Mouse (Mus musculus) kidney, embryonic 15.5 days (tissue): ENCODE results near the gene Stat2. TPM values are rescaled to one million over a fixed set of nuclear protein-coding genes. Genes with fewer than 3 reads are reported as not detected.

Experiments used
- ATAC-seq: fragments of 200-750 bp; cut with Nextera tagmentation; replicated peaks from 2 replicates; pipeline ENCODE4 v1.8.0; 2017; ENCODE audit warnings: moderate TSS enrichment; ENCODE audit not compliant: low FRiP score
- H3K27ac ChIP-seq: fragments of 300-500 bp; sonication (generic); 2 replicates; pipeline ENCODE4 v1.5.1; 2015; ENCODE audit warnings: mild to moderate bottlenecking, inconsistent platforms
- H3K27me3 ChIP-seq: fragments of 300-500 bp; sonication (generic); 2 replicates; pipeline ENCODE4 v1.6.1; 2015; ENCODE audit warnings: inconsistent platforms
- H3K36me3 ChIP-seq: fragments of 300-500 bp; sonication (generic); 2 replicates; pipeline ENCODE4 v1.6.1; 2015; ENCODE audit warnings: inconsistent platforms
- H3K4me1 ChIP-seq: fragments of 300-500 bp; sonication (generic); 2 replicates; pipeline ENCODE4 v1.6.1; 2015; ENCODE audit warnings: inconsistent platforms
- H3K4me2 ChIP-seq: fragments of 300-500 bp; sonication (generic); 2 replicates; pipeline ENCODE4 v1.6.1; 2015; ENCODE audit warnings: moderate library complexity, mild to moderate bottlenecking, inconsistent platforms
- H3K4me3 ChIP-seq: fragments of 300-500 bp; sonication (generic); replicated peaks from 2 replicates; pipeline ENCODE4 v1.5.1; 2015; ENCODE audit warnings: mild to moderate bottlenecking, inconsistent platforms
- H3K9ac ChIP-seq: fragments of 300-500 bp; sonication (generic); 2 replicates; pipeline ENCODE4 v1.6.1; 2015; ENCODE audit warnings: mild to moderate bottlenecking, inconsistent platforms
- H3K9me3 ChIP-seq: fragments of 300-500 bp; sonication (generic); replicated peaks from 2 replicates; pipeline ENCODE4 v1.6.1; 2016; ENCODE audit warnings: inconsistent platforms
- WGBS: fragments of 180-500 bp; shearing (Covaris S2); methylation state at CpG from one replicate; pipeline ENCODE4 v1.1.7; 2015; ENCODE audit warnings: mixed read lengths; 5-methylcytosine and 5-hydroxymethylcytosine counted together
- polyA plus RNA-seq: library from polyadenylated mRNA; unstranded; fragments of >200 nt; fragmentation: Nextera tagmentation; extraction: Ambion mirVana; gene quantifications from 2 replicates; pipeline ENCODE4 v1.2.1, GENCODE M21; 2015

The Stat2 gene
- 11.8 and 14.2 TPM in 2 replicates for polyA plus RNA-seq

GRCm38 (mm10) chr10:128270287-128270841 lies at the start of gene Stat2:
Gene Stat2 (plus strand): TSS chr10:128270559.
- H3K9ac ChIP-seq = peak within 1 kb of the TSS; percentile 67
- no peaks in the 10 kb centered on the region for H3K36me3 ChIP-seq
- peak; percentile 100 for ATAC-seq
- peaks cover 12% of the 10 kb centered on the region; the same call in 1 of the 2 replicates for H3K4me1 ChIP-seq
- H3K9me3 ChIP-seq = no peaks in the 10 kb centered on the region
- no peaks in the 10 kb centered on the region for H3K27me3 ChIP-seq
- under 1% methylated on average over 43 of the region's 43 CpGs for WGBS
- H3K4me3 ChIP-seq = peak within 1 kb of the TSS; percentile 76
- H3K4me2 ChIP-seq = peak within 1 kb of the TSS; percentile 77
- peak within 1 kb of the TSS; percentile 78 for H3K27ac ChIP-seq

- Histone ChIP-seq H3K4me1 (no peaks in the 10 kb centered on the region), H3K9ac (no peak overlapping the region), H3K27ac (no peak overlapping the region), H3K4me3 (no peak overlapping the region), H3K9me3 (no peaks in the 10 kb centered on the region), H3K4me2 (no peak overlapping the region), H3K27me3 (no peaks in the 10 kb centered on the region), H3K36me3 (no peaks in the 10 kb centered on the region)
- ATAC-seq = no peak
- 48% methylated on average over 16 of the region's 16 CpGs for WGBS
Measured at GRCm38 (mm10) chr10:128221533-128222286, 48.6 kb upstream of the Stat2 start.

DNA sequence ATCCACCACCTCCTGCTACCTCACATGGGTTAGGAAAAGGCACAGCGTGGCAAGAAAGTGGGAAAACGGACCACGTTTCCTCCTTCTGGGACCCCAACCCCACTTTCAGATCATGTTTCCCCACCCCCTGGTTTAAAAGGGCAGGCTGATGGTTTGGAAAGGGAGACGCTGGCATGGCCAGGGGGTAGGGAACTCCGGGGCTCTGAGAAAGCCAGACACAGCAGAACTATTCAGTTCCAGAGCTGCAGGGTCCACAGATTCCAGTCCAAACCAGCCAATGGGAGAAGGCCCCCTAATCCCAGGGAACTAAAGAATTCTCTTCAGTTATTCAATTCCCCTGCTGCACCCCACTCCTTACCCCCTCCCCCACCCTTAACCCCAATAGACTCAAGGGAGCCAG lies 45.3 kb upstream of the Stat2 start:
- Histone ChIP-seq H3K27ac (no peak overlapping the region), H3K4me1 (no peaks in the 10 kb centered on the region), H3K9ac (no peak overlapping the region), H3K36me3 (no peaks in the 10 kb centered on the region), H3K4me2 (no peak overlapping the region), H3K27me3 (no peaks in the 10 kb centered on the region), H3K4me3 (no peak overlapping the region), H3K9me3 (no peaks in the 10 kb centered on the region)
- 55% methylated on average over 5 of the region's 5 CpGs for WGBS
- ATAC-seq = no peak

DNA sequence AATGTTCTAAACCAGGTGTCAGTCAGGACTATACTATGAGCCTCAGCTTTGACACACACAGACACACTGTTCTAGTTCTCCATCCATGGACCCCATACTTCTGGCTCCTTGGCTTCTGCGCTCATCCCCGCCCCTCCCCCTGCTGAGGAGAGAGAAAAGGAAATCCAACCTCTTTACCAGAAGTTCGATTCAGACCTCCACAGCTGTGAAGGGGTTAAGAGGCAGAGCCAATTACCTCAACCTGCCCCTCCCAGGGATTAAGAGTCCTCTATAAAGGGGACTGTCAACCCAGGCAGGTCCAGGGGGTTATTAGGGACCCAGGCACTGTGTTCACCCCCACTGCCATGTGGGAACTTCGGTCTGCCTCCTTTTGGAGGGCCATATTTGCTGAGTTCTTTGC lies 44.8 kb upstream of the Stat2 start, which contains the start of gene Mip:
TSS of gene Mip (plus strand) at position 301 of the 400 bp plus-strand sequence.
- Histone ChIP-seq H3K4me2 (no peak within 1 kb of the TSS), H3K4me1 (peaks cover under 1% of the 10 kb centered on the region; the same call in 1 of the 2 replicates), H3K9ac (no peak within 1 kb of the TSS), H3K9me3 (no peaks in the 10 kb centered on the region), H3K4me3 (no peak within 1 kb of the TSS), H3K27ac (no peak within 1 kb of the TSS), H3K27me3 (no peaks in the 10 kb centered on the region), H3K36me3 (no peaks in the 10 kb centered on the region)
- no peak for ATAC-seq
- WGBS = 54% methylated on average over 4 of the region's 4 CpGs

DNA sequence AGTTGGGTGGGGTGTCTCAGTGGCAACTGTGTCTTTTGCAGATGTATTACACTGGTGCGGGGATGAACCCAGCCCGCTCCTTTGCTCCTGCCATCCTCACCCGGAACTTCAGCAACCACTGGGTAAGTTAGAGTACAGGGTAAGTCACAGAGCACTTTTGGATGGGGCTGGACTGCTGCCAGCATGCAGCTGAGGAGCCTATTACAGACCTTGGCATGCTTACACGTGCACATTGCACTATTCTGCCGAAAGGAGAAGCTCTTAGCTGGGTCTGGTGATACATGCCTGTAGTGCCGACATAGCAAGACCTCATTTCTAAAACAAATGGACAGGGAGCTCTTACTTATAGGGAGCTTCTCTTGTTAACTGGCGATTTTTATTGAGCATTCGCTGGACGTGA lies 42.8 kb upstream of the Stat2 start:
- Histone ChIP-seq H3K27me3 (no peaks in the 10 kb centered on the region), H3K4me2 (no peak overlapping the region), H3K9me3 (no peaks in the 10 kb centered on the region), H3K36me3 (no peaks in the 10 kb centered on the region), H3K27ac (no peak overlapping the region), H3K9ac (no peak overlapping the region), H3K4me1 (peaks cover 10% of the 10 kb centered on the region; the same call in 1 of the 2 replicates), H3K4me3 (no peak overlapping the region)
- 81% methylated on average over 9 of the region's 9 CpGs for WGBS
- no peak for ATAC-seq

DNA sequence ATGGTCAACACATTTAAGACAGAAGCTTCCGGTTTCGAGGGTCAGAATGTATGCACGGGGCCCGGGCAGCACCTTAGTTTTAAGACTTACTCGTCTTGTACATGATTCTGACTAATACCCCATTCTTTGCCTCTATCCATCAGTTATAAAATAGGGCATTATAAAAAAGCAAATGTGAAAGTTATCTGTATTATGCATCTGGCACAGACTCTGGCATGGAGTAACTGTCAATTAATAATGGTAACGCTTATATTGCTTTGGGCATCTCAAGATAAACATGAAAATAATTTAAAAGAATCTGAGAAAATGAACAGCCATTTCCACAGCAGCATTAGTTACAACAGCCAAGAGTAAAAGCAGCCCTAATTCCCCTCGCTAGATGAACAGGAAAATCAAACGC lies 42.4 kb upstream of the Stat2 start:
- no peak overlapping the region for H3K9ac ChIP-seq
- H3K9me3 ChIP-seq = no peaks in the 10 kb centered on the region
- H3K4me3 ChIP-seq = no peak overlapping the region
- H3K27me3 ChIP-seq = no peaks in the 10 kb centered on the region
- ATAC-seq = no peak
- H3K36me3 ChIP-seq = no peaks in the 10 kb centered on the region
- H3K4me1 ChIP-seq = peaks cover 13% of the 10 kb centered on the region
- no peak overlapping the region for H3K27ac ChIP-seq
- no peak overlapping the region for H3K4me2 ChIP-seq
- WGBS = 89% methylated on average over 8 of the region's 8 CpGs

DNA sequence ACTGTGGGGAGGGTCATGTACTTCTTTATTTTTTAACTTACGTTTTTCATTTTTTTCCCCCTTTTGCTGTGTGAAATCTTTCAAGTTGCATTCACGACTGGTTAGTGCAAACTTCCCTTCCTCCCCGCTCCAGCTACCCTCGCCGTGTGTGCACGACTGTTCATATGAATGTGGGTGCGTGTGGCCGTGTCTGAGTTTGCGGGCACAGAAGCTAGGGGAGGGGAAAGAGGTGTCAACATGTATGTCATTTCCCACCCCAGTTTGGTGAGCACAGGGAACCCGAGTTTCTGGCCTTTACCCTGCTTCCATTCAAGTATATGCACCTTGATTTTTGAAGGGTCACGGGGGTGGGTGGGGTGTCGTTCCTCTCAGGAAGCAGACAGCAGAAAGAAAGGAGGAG lies 39.8 kb upstream of the Stat2 start:
- H3K27me3 ChIP-seq = no peaks in the 10 kb centered on the region
- peak overlapping the region; percentile 93; the same call in 1 of the 2 replicates for H3K27ac ChIP-seq
- H3K4me3 ChIP-seq = no peak overlapping the region; the same call in 1 of the 2 replicates
- H3K9me3 ChIP-seq = no peaks in the 10 kb centered on the region
- peak overlapping the region; percentile 81; the same call in 1 of the 2 replicates for H3K4me2 ChIP-seq
- H3K9ac ChIP-seq = no peak overlapping the region
- no peak for ATAC-seq
- peaks cover 28% of the 10 kb centered on the region for H3K4me1 ChIP-seq
- 59% methylated on average over 12 of the region's 12 CpGs for WGBS
- H3K36me3 ChIP-seq = no peaks in the 10 kb centered on the region

GRCm38 (mm10) chr10:128231146-128231545 lies 39.2 kb upstream of the Stat2 start:
- ATAC-seq = no peak
- H3K36me3 ChIP-seq = no peaks in the 10 kb centered on the region
- peak overlapping the region; percentile 81 for H3K4me2 ChIP-seq
- H3K9me3 ChIP-seq = no peaks in the 10 kb centered on the region
- 6% methylated on average over 5 of the region's 5 CpGs for WGBS
- H3K27ac ChIP-seq = peak overlapping the region; percentile 93
- peak overlapping the region; percentile 88 for H3K9ac ChIP-seq
- peak overlapping the region; percentile 66 for H3K4me3 ChIP-seq
- no peaks in the 10 kb centered on the region for H3K27me3 ChIP-seq
- peaks cover 28% of the 10 kb centered on the region for H3K4me1 ChIP-seq

GRCm38 (mm10) chr10:128231697-128232419 lies 38.5 kb upstream of the Stat2 start, which contains the start of gene Timeless:
Gene Timeless (plus strand): TSS chr10:128232065.
- Histone ChIP-seq H3K36me3 (no peaks in the 10 kb centered on the region), H3K9me3 (no peaks in the 10 kb centered on the region), H3K4me2 (peak within 1 kb of the TSS; percentile 81), H3K27ac (peak within 1 kb of the TSS; percentile 93), H3K27me3 (no peaks in the 10 kb centered on the region), H3K9ac (peak within 1 kb of the TSS; percentile 88), H3K4me3 (peak within 1 kb of the TSS; percentile 66), H3K4me1 (peaks cover 28% of the 10 kb centered on the region)
- WGBS = under 1% methylated on average over 54 of the region's 58 CpGs
- ATAC-seq = peak; percentile 94

DNA sequence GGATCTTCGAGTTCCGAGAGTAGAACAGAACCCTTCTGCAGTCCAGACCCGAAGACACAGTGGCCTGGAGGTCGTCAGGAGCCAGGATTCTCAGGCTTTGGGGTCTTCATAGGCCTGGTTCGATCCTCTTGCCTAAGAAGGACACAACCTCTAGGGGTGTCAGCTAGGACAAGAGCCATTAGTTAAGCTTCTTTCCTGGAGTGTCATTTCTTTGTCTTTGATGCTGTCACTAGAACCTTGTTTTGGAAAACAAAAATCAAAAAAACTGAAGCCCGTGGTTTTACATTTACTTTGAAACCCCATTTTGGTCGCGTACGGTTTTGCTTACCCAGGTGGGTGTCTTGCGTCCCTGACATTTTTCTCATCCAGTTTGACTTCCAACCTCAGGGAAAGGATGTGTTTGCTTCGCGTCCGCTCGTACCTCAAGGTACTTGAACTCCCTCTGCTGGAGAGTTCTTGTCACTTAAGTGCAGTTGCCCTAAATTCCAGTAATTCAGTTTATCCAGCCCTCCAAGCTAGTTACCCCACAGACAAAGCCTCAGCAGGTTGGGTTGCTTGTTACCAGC lies 37.9 kb upstream of the Stat2 start:
- H3K4me2 ChIP-seq = peak overlapping the region; percentile 81
- peaks cover 28% of the 10 kb centered on the region for H3K4me1 ChIP-seq
- H3K36me3 ChIP-seq = no peaks in the 10 kb centered on the region
- peak overlapping the region; percentile 88 for H3K9ac ChIP-seq
- H3K9me3 ChIP-seq = no peaks in the 10 kb centered on the region
- peak overlapping the region; percentile 93 for H3K27ac ChIP-seq
- WGBS = under 1% methylated on average over 14 of the region's 14 CpGs
- ATAC-seq = peak; percentile 59
- peak overlapping the region; percentile 66 for H3K4me3 ChIP-seq
- no peaks in the 10 kb centered on the region for H3K27me3 ChIP-seq

DNA sequence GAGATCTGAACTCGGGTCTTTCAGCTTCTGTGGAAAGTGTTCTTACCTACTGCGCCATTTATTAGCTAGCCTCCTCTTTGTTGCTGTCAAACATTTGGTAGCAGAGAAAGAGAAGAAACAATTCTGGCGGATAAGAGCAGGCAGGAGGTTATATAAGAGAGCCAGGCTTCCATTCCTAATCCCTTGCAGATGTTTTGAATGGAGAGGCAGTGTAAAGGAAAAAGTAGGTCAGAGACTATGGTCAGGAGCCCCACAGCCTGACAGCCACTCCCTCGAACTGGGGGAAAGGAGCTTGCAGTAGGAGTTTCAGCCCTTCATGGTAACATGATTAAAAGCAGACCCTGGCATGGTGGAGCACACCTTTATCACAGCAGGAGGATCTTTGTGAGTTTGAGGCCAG lies 34.0 kb upstream of the Stat2 start:
- WGBS = 74% methylated on average over 4 of the region's 4 CpGs
- Histone ChIP-seq H3K9me3 (no peaks in the 10 kb centered on the region), H3K27ac (no peak overlapping the region), H3K27me3 (no peaks in the 10 kb centered on the region), H3K9ac (no peak overlapping the region), H3K36me3 (peaks cover 18% of the 10 kb centered on the region), H3K4me1 (peaks cover 25% of the 10 kb centered on the region), H3K4me3 (no peak overlapping the region), H3K4me2 (no peak overlapping the region)
- ATAC-seq = no peak
